Mouse (Mus musculus) lung, adult 18-20 months (tissue): ENCODE results near the gene Mab21l1.

Experiments used
- DNase-seq, 2 experiments: peaks; one replicate each; pipeline ENCODE4 v3.0.0; 2022; ENCODE audit warnings: mixed read lengths in 2 of 2

Mab21l1 gene

GRCm38 (mm10) chr3:55782056-55782687, at the start of gene Mab21l1:
TSS of gene Mab21l1 (plus strand) at chr3:55782510.
- DNase-seq, result no peak

- DNase-seq, result no peak
Measured at GRCm38 (mm10) chr3:55733665-55734064, 48.6 kb upstream of the Mab21l1 start.

- DNase-seq, result no peak
Measured at GRCm38 (mm10) chr3:55741428-55741827, 40.9 kb upstream of the Mab21l1 start.

GRCm38 (mm10) chr3:55742218-55742617, 40.1 kb upstream of the Mab21l1 start:
- no peak for DNase-seq

- no peak for DNase-seq
Measured at GRCm38 (mm10) chr3:55742654-55743053, 39.7 kb upstream of the Mab21l1 start.

GRCm38 (mm10) chr3:55743885-55744284, 38.4 kb upstream of the Mab21l1 start:
- DNase-seq, result no peak

GRCm38 (mm10) chr3:55750445-55751065, 31.8 kb upstream of the Mab21l1 start:
- no peak for DNase-seq

- no peak for DNase-seq
Measured at GRCm38 (mm10) chr3:55751363-55751762, 30.9 kb upstream of the Mab21l1 start.

GRCm38 (mm10) chr3:55752558-55752957, 29.8 kb upstream of the Mab21l1 start:
- no peak for DNase-seq

GRCm38 (mm10) chr3:55753872-55754271, 28.4 kb upstream of the Mab21l1 start:
- no peak for DNase-seq

GRCm38 (mm10) chr3:55754981-55755608, 27.2 kb upstream of the Mab21l1 start:
- no peak for DNase-seq

GRCm38 (mm10) chr3:55755805-55756601, 26.3 kb upstream of the Mab21l1 start:
- no peak for DNase-seq

GRCm38 (mm10) chr3:55756602-55757190, 25.6 kb upstream of the Mab21l1 start:
- peak; percentile 24 to 47 for DNase-seq

GRCm38 (mm10) chr3:55758297-55758696, 24.0 kb upstream of the Mab21l1 start:
- DNase-seq, result no peak

- no peak for DNase-seq
Measured at GRCm38 (mm10) chr3:55763591-55763990, 18.7 kb upstream of the Mab21l1 start.

GRCm38 (mm10) chr3:55768654-55769053, 13.7 kb upstream of the Mab21l1 start:
- no peak for DNase-seq

- no peak for DNase-seq
Measured at GRCm38 (mm10) chr3:55769308-55769707, 13.0 kb upstream of the Mab21l1 start.

- DNase-seq, result no peak
Measured at GRCm38 (mm10) chr3:55774203-55774602, 8.1 kb upstream of the Mab21l1 start.

GRCm38 (mm10) chr3:55775245-55775644, 7.1 kb upstream of the Mab21l1 start:
- DNase-seq, result no peak

- no peak for DNase-seq
Measured at GRCm38 (mm10) chr3:55775753-55776152, 6.6 kb upstream of the Mab21l1 start.

GRCm38 (mm10) chr3:55777501-55777900, 4.8 kb upstream of the Mab21l1 start:
- no peak for DNase-seq

GRCm38 (mm10) chr3:55778764-55779730, 3.3 kb upstream of the Mab21l1 start:
- DNase-seq, result no peak
